Mouse (Mus musculus): ENCODE data around the gene Rffl. TPM values are rescaled to one million over a fixed set of nuclear protein-coding genes. Genes with fewer than 3 reads are reported as not detected.
"Not testable (repeated sequence)": the region's sequence is repeated elsewhere in the genome, so short reads cannot be mapped to it uniquely, and the experiment has no call there.

The Rffl gene
- polyA plus RNA-seq, 1 experiment from 2014 or later = 23.7 TPM

GRCm38 (mm10) chr11:82835616-82836432, 35.2 kb downstream of the Rffl start:
- no peaks in the 10 kb centered on the region for H3K27me3 ChIP-seq (ENCODE audit: insufficient read depth, low read length)
- H3K4me2 ChIP-seq (replicated peaks; ENCODE audit: low read depth, low read length) = no peak overlapping the region
- peak overlapping the region; percentile 61 for H3K27ac ChIP-seq (ENCODE audit: low read length)
- H3K4me1 ChIP-seq (ENCODE audit: insufficient read depth, low read length) = peaks cover 53% of the 10 kb centered on the region
- no peak overlapping the region for H3K4me3 ChIP-seq (ENCODE audit: low read length)
- 65% methylated on average over 11 of the region's 11 CpGs for WGBS
- peaks cover 3% of the 10 kb centered on the region; the same call in 1 of the 2 replicates for H3K9me3 ChIP-seq (ENCODE audit: low read length)
- H3K36me3 ChIP-seq (ENCODE audit: insufficient read depth, low read length) = no peaks in the 10 kb centered on the region
- H3K9ac ChIP-seq (replicated peaks; ENCODE audit: low read length) = no peak overlapping the region
- no peak for ATAC-seq (ENCODE audit: low FRiP score, low TSS enrichment)

- H3K4me2 ChIP-seq (replicated peaks; ENCODE audit: low read depth, low read length); H3K36me3 ChIP-seq (ENCODE audit: insufficient read depth, low read length); H3K27ac ChIP-seq (ENCODE audit: low read length); H3K9me3 ChIP-seq (ENCODE audit: low read length); H3K27me3 ChIP-seq (ENCODE audit: insufficient read depth, low read length); ATAC-seq (ENCODE audit: low FRiP score, low TSS enrichment); H3K4me3 ChIP-seq (ENCODE audit: low read length); H3K9ac ChIP-seq (replicated peaks; ENCODE audit: low read length): not testable (repeated sequence)
- 88% methylated on average over 7 of the region's 7 CpGs for WGBS
- H3K4me1 ChIP-seq (ENCODE audit: insufficient read depth, low read length) = peaks cover 55% of the 10 kb centered on the region
Observed at GRCm38 (mm10) chr11:82834359-82834758, 36.7 kb downstream of the Rffl start.

- H3K9ac ChIP-seq (replicated peaks; ENCODE audit: low read length) = no peak overlapping the region
- peaks cover 3% of the 10 kb centered on the region; the same call in 1 of the 2 replicates for H3K9me3 ChIP-seq (ENCODE audit: low read length)
- H3K36me3 ChIP-seq (ENCODE audit: insufficient read depth, low read length) = no peaks in the 10 kb centered on the region
- no peak overlapping the region for H3K4me3 ChIP-seq (ENCODE audit: low read length)
- peaks cover 55% of the 10 kb centered on the region for H3K4me1 ChIP-seq (ENCODE audit: insufficient read depth, low read length)
- H3K27me3 ChIP-seq (ENCODE audit: insufficient read depth, low read length) = no peaks in the 10 kb centered on the region
- no peak overlapping the region for H3K27ac ChIP-seq (ENCODE audit: low read length)
- WGBS = 79% methylated on average over 8 of the region's 8 CpGs
- no peak overlapping the region for H3K4me2 ChIP-seq (replicated peaks; ENCODE audit: low read depth, low read length)
- ATAC-seq (ENCODE audit: low FRiP score, low TSS enrichment) = no peak
Observed at GRCm38 (mm10) chr11:82833929-82834328, 37.1 kb downstream of the Rffl start.

GRCm38 (mm10) chr11:82832402-82832801, 38.6 kb downstream of the Rffl start:
- not testable (repeated sequence) for H3K27ac ChIP-seq (ENCODE audit: low read length); H3K9ac ChIP-seq (replicated peaks; ENCODE audit: low read length); H3K27me3 ChIP-seq (ENCODE audit: insufficient read depth, low read length); ATAC-seq (ENCODE audit: low FRiP score, low TSS enrichment); H3K9me3 ChIP-seq (ENCODE audit: low read length); H3K4me2 ChIP-seq (replicated peaks; ENCODE audit: low read depth, low read length); H3K36me3 ChIP-seq (ENCODE audit: insufficient read depth, low read length); H3K4me3 ChIP-seq (ENCODE audit: low read length)
- 76% methylated on average over 10 of the region's 10 CpGs for WGBS
- peaks cover 40% of the 10 kb centered on the region for H3K4me1 ChIP-seq (ENCODE audit: insufficient read depth, low read length)

GRCm38 (mm10) chr11:82831008-82831893, 39.8 kb downstream of the Rffl start:
- Histone ChIP-seq H3K27me3 (ENCODE audit: insufficient read depth, low read length) (no peaks in the 10 kb centered on the region), H3K36me3 (ENCODE audit: insufficient read depth, low read length) (no peaks in the 10 kb centered on the region), H3K4me2 (replicated peaks; ENCODE audit: low read depth, low read length) (peak overlapping the region; percentile 38), H3K27ac (ENCODE audit: low read length) (peak overlapping the region; percentile 53; the same call in 1 of the 2 replicates), H3K4me3 (ENCODE audit: low read length) (no peak overlapping the region), H3K9ac (replicated peaks; ENCODE audit: low read length) (peak overlapping the region; percentile 16; the same call in 1 of the 2 replicates), H3K9me3 (ENCODE audit: low read length) (peaks cover 3% of the 10 kb centered on the region; the same call in 1 of the 2 replicates), H3K4me1 (ENCODE audit: insufficient read depth, low read length) (peaks cover 29% of the 10 kb centered on the region)
- WGBS = 19% methylated on average over 10 of the region's 10 CpGs
- no peak for ATAC-seq (ENCODE audit: low FRiP score, low TSS enrichment)

GRCm38 (mm10) chr11:82826818-82827217, 44.2 kb downstream of the Rffl start:
- Histone ChIP-seq H3K27ac (ENCODE audit: low read length) (no peak overlapping the region), H3K4me3 (ENCODE audit: low read length) (no peak overlapping the region), H3K9ac (replicated peaks; ENCODE audit: low read length) (no peak overlapping the region), H3K9me3 (ENCODE audit: low read length) (no peaks in the 10 kb centered on the region), H3K4me1 (ENCODE audit: insufficient read depth, low read length) (peaks cover 16% of the 10 kb centered on the region), H3K27me3 (ENCODE audit: insufficient read depth, low read length) (no peaks in the 10 kb centered on the region), H3K36me3 (ENCODE audit: insufficient read depth, low read length) (no peaks in the 10 kb centered on the region), H3K4me2 (replicated peaks; ENCODE audit: low read depth, low read length) (no peak overlapping the region)
- ATAC-seq (ENCODE audit: low FRiP score, low TSS enrichment) = no peak

GRCm38 (mm10) chr11:82820788-82821456, 50.1 kb downstream of the Rffl start:
- 62% methylated on average over 13 of the region's 13 CpGs for WGBS
- ATAC-seq (ENCODE audit: low FRiP score, low TSS enrichment) = no peak
- Histone ChIP-seq H3K9ac (replicated peaks; ENCODE audit: low read length) (no peak overlapping the region), H3K27ac (ENCODE audit: low read length) (0 out of 2 replicates have a peak overlapping the region, but pooled peaks have one; percentile 23), H3K36me3 (ENCODE audit: insufficient read depth, low read length) (no peaks in the 10 kb centered on the region), H3K27me3 (ENCODE audit: insufficient read depth, low read length) (no peaks in the 10 kb centered on the region), H3K9me3 (ENCODE audit: low read length) (no peaks in the 10 kb centered on the region), H3K4me1 (ENCODE audit: insufficient read depth, low read length) (peaks cover 14% of the 10 kb centered on the region), H3K4me3 (ENCODE audit: low read length) (no peak overlapping the region), H3K4me2 (replicated peaks; ENCODE audit: low read depth, low read length) (no peak overlapping the region)

GRCm38 (mm10) chr11:82819350-82819749, 51.7 kb downstream of the Rffl start:
- Histone ChIP-seq H3K9me3 (ENCODE audit: low read length) (no peaks in the 10 kb centered on the region), H3K36me3 (ENCODE audit: insufficient read depth, low read length) (no peaks in the 10 kb centered on the region), H3K27ac (ENCODE audit: low read length) (peak overlapping the region; percentile 85), H3K4me3 (ENCODE audit: low read length) (no peak overlapping the region), H3K27me3 (ENCODE audit: insufficient read depth, low read length) (no peaks in the 10 kb centered on the region), H3K4me2 (replicated peaks; ENCODE audit: low read depth, low read length) (no peak overlapping the region), H3K9ac (replicated peaks; ENCODE audit: low read length) (no peak overlapping the region), H3K4me1 (ENCODE audit: insufficient read depth, low read length) (peaks cover 18% of the 10 kb centered on the region)
- no peak for ATAC-seq (ENCODE audit: low FRiP score, low TSS enrichment)
- 49% methylated on average over 4 of the region's 4 CpGs for WGBS

- H3K4me2 ChIP-seq (replicated peaks; ENCODE audit: low read depth, low read length) = no peak overlapping the region
- no peak overlapping the region for H3K4me3 ChIP-seq (ENCODE audit: low read length)
- H3K27me3 ChIP-seq (ENCODE audit: insufficient read depth, low read length) = no peaks in the 10 kb centered on the region
- no peak for ATAC-seq (ENCODE audit: low FRiP score, low TSS enrichment)
- 67% methylated on average over 5 of the region's 5 CpGs for WGBS
- peaks cover 19% of the 10 kb centered on the region for H3K4me1 ChIP-seq (ENCODE audit: insufficient read depth, low read length)
- no peaks in the 10 kb centered on the region for H3K9me3 ChIP-seq (ENCODE audit: low read length)
- H3K9ac ChIP-seq (replicated peaks; ENCODE audit: low read length) = no peak overlapping the region
- H3K27ac ChIP-seq (ENCODE audit: low read length) = no peak overlapping the region
- peaks cover 36% of the 10 kb centered on the region for H3K36me3 ChIP-seq (ENCODE audit: insufficient read depth, low read length)
Observed at GRCm38 (mm10) chr11:82808485-82808884, 62.5 kb downstream of the Rffl start.

Data from kidney, embryonic 16.5 days (tissue).